Mouse (Mus musculus): ENCODE measurements around the gene Lamc2. TPM values are rescaled to one million over a fixed set of nuclear protein-coding genes. Genes with fewer than 3 reads are reported as not detected.

Gene Lamc2
- polyA plus RNA-seq, 1 experiment from 2014 or later, result 6.8 TPM

Other genes with a start within 250 kb of the Lamc2 start
- 4.3 and 5.4 TPM in 2 replicates for gene Nmnat2, start 231.5 kb downstream of the Lamc2 start, polyA plus RNA-seq (2016; fragmentation: Nextera tagmentation; extraction: Ambion mirVana)
- 39.7 and 42.6 TPM in 2 replicates for gene Lamc1, start 146.3 kb upstream of the Lamc2 start, polyA plus RNA-seq (2016; fragmentation: Nextera tagmentation; extraction: Ambion mirVana)
- 0.29 and 0.32 TPM in 2 replicates for gene Shcbp1l, start 238.7 kb upstream of the Lamc2 start, polyA plus RNA-seq (2016; fragmentation: Nextera tagmentation; extraction: Ambion mirVana)